Mouse (Mus musculus) kidney, adult 11 months (tissue): Measurements from ENCODE around the gene Stag1.

Source experiments
- DNase-seq: peaks from one replicate; pipeline ENCODE4 v3.0.0; 2022

Gene Stag1

DNA sequence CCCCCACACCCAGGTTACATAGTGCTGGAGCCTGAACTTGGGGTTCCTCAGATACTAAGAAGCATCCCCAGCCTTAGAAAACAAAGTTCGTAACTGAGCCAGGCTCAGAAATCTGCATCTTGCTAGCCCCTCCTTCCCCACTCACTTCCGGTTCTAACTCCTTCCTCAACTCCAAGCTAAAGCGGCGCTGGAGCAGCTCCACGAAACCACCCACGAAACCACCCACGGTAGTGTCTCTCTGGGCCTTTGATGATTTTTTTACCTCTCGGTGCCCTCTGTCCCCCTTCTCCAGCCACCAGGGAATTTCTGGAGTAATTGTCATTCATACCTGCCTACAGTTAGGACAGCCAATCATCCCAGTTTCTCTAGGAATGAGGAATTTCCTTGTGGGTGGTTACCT lies at the start of gene Stag1:
Gene Stag1 (plus strand): TSS at position 253 of the 400 bp plus-strand sequence.
- DNase-seq: no peak

DNA sequence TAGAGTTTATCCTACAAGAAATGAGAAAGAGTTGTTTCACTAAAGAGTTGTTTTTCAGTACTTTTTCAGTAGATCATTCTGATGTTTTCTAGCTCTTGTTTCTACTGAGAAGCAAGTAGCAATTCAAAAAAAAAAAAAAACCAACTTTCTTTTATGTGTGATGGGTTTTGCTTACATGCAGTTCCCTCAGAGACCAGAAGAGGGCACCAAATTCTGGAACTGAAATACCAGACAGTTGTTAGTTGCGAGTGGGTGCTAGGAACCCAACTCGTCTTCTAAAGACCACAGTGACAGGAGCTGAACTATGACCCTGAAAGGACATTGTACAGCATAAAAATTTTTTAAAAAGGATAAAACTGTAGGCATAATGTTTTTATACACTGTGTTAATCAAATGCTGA lies 49.3 kb upstream of the Stag1 start:
- DNase-seq: no peak

GRCm38 (mm10) chr9:100555686-100556085 lies 41.9 kb upstream of the Stag1 start:
- DNase-seq: no peak

DNA sequence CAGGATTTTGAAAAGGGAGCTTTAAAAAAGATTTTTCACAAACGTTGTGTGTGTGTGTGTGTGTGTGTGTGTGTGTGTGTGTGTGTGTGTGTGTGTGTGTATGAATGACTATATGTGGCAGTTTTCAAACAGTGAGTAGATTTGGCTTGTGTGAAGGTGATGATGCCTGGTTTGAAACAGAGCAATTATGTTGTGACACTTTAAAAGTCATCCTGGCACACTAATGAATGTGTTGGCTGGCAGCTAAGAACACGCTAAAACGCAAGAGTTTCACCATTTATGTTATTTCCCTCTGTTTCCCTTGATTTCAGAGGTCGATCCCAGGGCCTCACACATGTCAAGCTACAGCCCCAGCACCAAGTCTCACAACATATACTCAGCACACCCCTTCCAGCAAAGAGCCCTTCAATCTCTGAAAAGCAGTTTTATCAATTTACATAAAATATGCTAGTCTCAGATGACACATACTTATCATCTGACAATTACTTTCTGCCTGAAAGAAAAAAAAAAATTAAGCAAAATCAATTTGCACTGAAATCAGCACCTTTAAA lies 39.5 kb upstream of the Stag1 start:
- DNase-seq: no peak

- no peak for DNase-seq
Observed at GRCm38 (mm10) chr9:100558991-100559390, 38.6 kb upstream of the Stag1 start.

- no peak for DNase-seq
Observed at GRCm38 (mm10) chr9:100560251-100560890, 37.2 kb upstream of the Stag1 start.

DNA sequence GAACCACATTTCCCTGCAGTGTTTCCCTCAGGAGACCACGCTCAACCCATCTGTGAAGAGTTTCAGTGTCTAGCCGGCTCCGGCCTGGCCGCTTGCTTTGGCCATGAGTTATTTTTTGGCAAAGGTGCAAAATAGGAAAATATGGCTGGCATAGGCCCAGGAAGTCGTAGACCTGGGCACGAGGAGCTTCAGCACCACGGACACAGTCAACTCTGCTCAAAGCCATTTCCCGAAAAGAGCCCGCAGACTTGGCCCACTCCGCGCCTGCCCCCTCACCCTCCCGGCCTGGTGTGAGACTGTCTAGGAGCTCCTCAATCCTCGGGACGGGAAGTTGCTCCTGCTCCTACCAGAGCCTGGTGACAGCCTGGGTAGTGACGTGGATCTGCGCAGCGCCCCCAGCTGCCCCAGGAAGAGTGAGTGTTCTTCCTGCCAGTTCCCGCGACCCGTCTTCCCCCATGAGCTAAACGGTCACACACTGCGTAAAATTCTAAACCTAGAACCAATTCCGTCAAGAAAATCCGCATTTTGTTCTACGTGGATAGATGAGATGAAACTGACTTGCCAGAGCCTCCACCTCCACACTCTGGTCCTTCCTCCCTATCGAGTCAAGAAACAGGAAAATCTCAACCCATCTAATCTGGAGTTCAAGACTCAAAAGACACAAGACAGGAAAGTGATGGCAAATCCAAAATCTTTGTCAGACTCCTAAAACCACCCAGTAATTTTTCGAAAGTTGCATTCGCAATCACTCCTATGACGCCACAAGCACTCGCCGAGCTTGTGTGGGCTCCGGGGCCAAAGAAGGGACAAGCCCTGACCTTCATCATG lies 27.6 kb upstream of the Stag1 start:
- peak; percentile 39 for DNase-seq

- DNase-seq: peak; percentile 37
Observed at GRCm38 (mm10) chr9:100570626-100571233, 26.9 kb upstream of the Stag1 start, which contains the start of gene Slc35g2. TSS of gene Slc35g2 (minus strand) at chr9:100571090.

DNA sequence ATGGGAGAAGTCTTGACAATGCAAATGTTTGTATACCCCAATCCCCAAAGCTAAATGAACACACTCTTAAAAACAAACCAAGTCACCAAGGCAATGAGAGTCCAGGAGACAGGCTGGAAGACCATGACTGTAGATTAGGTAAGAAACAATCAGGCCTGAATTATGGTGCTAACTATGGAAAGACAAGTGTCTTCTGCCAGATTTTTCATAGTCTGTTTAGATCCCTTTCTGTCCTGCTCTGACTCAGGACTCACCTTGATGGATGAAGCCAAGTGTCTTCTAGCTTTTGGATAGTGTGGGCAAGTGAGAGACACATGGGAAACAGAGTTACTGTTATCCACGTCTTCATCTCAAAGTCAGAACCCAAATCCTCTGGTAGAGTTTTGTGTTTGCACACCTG lies 26.1 kb upstream of the Stag1 start:
- no peak for DNase-seq

- DNase-seq: no peak
Observed at GRCm38 (mm10) chr9:100573300-100573699, 24.3 kb upstream of the Stag1 start.

DNA sequence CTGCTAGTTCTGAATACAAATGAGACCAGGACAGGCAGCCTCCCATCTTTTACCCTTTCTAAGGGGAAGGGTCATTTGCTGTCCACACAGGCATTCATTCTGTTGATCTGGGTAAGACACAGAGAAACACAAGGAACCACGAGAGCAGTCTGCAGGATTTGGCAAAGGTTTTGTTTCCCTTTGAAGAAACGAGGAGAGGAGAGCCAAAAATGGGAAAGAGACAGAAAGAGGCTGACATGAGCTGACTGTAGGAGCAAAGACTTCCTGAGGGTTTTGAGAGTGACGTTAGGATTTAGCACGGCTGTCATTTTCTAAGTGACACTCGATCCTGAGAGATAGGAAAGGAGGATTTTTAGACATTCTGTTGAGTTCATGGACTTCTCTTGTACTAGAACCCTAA lies 23.7 kb upstream of the Stag1 start:
- DNase-seq: no peak

- DNase-seq: no peak
Observed at GRCm38 (mm10) chr9:100580196-100580740, 17.3 kb upstream of the Stag1 start.

DNA sequence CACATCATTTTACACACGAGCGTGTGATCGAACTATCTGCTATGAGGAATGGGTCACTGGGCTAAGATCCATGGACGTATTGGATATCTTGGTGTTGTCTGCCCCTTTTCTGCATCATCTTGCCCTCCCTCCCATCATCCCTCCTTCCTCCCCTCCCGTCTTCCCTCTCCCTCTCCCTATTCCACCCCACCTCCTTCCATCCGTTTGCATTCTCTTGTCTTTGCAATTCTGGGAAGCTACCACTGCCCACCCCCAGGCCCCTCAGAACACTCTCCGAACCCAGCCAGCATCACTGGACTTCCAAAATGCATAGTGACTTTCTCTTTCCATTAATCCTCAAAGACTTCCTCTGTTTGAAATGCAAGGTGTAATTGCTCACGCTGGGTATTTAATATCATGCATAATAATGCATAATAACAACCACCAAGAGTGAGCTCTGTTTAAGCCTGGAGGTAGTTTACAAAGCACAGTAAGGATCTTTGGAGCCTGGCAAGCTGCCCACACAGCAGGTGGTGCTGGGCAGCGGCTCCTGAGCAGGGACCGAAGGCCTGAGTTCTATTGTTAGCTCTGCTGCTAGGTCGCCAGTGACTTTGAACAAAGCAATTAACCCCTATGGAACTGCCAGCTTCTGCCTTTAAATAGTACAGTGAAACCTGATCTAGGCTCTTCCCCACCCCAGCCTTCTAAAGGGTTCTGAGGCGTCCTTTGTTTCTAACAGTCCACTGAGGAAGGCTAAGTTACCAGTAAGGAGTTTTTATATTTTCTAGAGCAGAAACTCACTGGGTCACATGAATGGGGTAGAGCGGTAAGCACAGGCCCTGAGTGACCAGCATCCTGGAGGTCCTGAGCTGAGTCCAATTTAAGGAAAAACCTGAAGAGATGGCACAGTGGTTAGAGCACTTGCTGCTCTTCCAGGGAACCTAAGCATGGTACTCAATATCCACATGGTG lies 15.8 kb upstream of the Stag1 start:
- peak; percentile 81 for DNase-seq

DNA sequence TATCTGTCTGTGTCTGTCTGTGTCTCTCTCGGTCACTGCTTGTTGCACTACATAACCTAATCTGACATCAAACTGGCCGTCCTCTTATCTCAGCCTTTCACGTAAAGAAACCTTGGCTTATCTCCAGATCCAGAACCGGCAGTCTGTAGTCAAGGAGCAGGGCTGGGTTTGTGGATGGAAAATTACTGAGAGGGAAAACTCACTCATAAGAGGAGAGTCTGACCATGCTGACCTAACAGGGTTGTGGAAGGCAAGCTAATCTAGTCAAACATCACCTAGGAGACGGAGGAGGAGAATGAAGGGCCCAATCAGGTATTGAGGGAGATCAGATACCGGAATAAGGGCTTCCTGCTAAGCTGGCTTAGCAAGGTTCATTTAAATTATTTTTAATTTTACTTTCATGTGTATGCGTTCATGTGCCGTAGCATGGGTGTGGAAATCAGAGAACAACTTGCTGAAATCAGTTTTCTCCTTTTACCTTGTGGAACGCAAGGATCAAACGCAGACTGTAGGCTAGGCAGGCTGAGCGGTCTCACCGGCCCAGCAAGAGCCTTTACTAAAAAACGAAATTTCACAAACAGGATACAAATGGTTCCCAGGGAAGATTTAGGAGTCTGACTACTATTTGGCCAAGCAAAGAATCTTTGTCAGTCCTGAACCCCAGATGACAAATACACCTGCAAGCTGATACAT lies 14.6 kb upstream of the Stag1 start:
- DNase-seq: peak; percentile 69

- DNase-seq: no peak
Observed at GRCm38 (mm10) chr9:100584031-100584430, 13.6 kb upstream of the Stag1 start.

- no peak for DNase-seq
Observed at GRCm38 (mm10) chr9:100590462-100590861, 7.1 kb upstream of the Stag1 start.

- DNase-seq: no peak
Observed at GRCm38 (mm10) chr9:100596317-100596716, 1.3 kb upstream of the Stag1 start.

- DNase-seq: no peak
Observed at GRCm38 (mm10) chr9:100599761-100600328, 2.2 kb downstream of the Stag1 start.

- DNase-seq: no peak
Observed at GRCm38 (mm10) chr9:100602130-100602529, 4.5 kb downstream of the Stag1 start.

GRCm38 (mm10) chr9:100603156-100603555 lies 5.6 kb downstream of the Stag1 start:
- DNase-seq: no peak

- no peak for DNase-seq
Observed at GRCm38 (mm10) chr9:100605522-100605921, 7.9 kb downstream of the Stag1 start.
